Mouse (Mus musculus) gastrocnemius, adult 18-20 months (tissue): ENCODE results near the gene Pitx2. TPM values are rescaled to one million over a fixed set of nuclear protein-coding genes. Genes with fewer than 3 reads are reported as not detected.

Experiments used
- DNase-seq: peaks from one replicate; pipeline ENCODE4 v3.0.0; 2021; ENCODE audit warnings: low spot score
- total RNA-seq, 2 experiments: library from RNA; stranded (reverse); gene quantifications; 2 replicates each; pipeline ENCODE4 v1.2.3; 2021

Pitx2 gene
- total RNA-seq, 2 experiments from 2014 or later, result 5.4 to 13.3 TPM

DNA sequence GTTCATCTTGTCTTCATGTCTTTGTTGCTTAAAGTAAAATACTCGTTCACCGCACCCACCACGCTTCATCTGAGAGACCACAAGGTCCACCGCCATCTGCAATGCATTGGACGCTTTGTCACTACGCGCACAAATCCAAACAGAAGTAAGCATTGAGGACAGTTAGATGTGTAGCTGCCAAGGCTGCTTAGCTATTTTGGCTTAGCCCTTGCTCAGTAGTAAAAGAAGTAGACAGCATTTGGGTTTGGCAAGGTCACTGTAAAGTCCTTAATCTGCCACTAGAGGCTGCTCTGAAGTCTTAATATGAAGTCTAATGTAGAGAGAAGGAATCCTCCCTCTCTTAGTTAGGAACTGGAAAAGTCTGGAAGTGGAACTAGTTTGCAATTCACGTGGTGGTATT is 57.1 kb downstream of the Pitx2 start:
- peak; percentile 6 for DNase-seq

GRCm38 (mm10) chr3:129258497-129258896 is 58.8 kb downstream of the Pitx2 start:
- no peak for DNase-seq

Other genes starting within 250 kb of the Pitx2 start
- 1 to 10 TPM; 2.3 TPM for gene Enpep, start 132.8 kb downstream of the Pitx2 start, total RNA-seq